Mouse (Mus musculus): ENCODE results near the gene Rap1b.

Gene Rap1b

DNA sequence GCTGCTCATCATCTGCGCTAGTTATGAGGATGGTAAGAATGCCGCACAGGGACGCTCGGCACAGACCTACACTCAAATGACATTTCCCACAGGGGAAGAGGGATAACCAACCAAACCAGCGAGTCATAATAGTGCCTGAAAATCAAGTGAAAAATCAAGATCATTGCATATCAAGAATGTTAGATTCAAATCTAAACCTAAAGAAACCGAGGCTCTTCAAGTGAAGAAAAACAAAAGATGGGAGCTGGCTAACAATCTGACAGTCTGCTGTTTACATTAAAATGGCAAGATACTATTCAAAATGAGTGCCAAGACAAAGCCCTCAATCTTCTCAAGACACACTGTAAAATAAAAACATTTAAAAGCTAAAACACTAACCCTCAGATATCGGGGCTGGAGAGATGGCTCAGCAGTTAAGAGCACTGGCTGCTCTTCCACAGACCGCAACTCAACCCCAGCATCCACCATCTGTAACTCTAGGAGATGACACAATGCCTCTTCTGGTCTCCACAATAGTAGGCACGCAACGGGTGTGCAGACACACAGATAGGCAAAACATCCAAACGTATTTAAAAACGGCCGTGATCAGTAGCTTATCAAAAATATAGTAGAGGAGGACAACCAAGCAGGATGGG is 61.9 kb downstream of the Rap1b start:
- DNase-seq (ENCODE audit: low read depth, low spot score): no peak

DNA sequence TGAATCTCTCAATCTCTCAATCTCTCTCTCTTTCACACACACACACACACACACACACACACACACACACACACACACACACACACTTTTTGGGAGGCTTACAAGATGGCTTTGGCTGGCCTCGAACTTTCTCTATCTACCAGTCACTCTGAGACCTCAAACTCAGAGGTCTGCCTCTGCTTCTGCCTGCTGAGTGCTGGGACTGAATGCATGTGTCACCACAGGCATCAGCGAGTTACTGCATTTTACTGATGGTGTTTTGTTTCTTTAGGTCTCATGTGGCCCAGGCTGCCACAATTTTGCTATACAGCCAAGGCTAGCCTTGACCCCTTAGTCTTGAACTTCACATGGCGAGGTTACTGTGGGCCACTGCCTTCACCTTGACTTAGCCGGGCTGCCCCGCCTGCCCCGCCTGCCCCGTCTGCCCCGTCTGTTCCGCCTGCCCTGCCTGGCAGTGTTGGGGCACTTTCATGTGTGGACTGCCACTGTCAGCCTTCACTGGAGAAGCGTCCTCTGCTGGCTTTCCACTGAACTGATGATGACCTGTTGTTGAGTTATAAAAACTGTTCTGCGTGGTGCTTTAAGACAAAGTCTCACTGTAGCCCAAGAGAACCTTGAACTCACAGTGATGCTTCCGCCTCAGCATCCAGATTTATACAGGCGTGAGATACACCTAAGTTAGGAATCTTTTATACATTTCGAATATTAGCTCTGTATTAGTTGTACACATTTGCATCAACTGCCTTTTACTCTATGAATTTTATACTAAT is 63.2 kb downstream of the Rap1b start:
- DNase-seq (ENCODE audit: low read depth, low spot score): no peak

DNA sequence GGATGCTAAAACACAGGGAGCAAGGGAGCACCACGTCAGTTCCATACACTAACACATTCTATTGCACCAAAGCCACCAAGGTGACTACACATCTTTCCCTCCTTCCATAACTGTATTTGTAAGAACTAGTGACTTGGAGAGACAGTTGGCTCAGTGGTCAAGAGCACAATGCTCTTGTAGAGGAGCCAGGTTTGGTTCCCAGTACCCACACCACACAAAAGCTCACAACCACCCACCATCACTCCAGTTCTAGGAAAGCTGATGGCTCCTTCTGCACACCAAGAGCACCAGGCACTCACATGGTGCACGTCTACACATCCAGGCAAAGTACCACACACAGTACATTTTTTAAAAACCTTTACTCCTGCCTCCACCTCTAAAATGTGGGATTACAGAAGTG is 63.8 kb downstream of the Rap1b start:
- DNase-seq (ENCODE audit: low read depth, low spot score): no peak

DNA sequence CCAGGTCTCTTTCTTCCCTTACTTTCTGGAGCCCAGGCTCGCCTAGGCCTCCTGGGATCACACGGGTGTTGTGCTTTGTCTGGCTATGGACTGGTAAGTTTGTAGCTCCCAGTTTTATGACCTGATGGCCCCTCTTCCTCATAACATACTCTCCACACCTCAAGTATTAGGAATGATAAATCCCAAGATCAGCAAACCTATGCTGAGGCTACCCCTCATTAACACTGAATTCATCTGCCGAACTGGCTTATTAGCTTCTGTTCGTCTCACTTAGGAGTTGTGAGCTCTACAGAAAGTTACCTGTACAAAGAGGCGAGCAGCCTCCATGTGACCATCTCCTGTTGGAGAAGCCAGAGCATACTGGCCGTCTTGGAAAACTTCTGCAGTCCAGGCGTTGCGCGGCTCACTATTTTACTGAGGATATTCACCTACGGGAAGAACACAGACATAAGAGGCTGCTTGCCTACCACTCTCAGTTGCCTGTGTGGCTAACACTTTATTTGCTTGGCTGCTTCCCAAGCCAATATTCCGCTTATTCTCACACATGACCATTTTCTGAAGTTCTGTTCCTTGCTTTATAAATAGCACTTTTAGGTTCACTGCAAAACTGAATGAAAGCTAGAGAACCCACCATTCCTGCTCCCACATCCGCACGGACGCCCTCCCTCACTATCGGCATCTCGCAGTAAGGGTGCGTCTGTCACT is 64.7 kb downstream of the Rap1b start:
- DNase-seq (ENCODE audit: low read depth, low spot score): no peak

GRCm38 (mm10) chr10:117780306-117780911 is 65.4 kb downstream of the Rap1b start:
- DNase-seq (ENCODE audit: low read depth, low spot score): no peak

GRCm38 (mm10) chr10:117779581-117780305 is 66.1 kb downstream of the Rap1b start:
- DNase-seq (ENCODE audit: low read depth, low spot score): no peak

DNA sequence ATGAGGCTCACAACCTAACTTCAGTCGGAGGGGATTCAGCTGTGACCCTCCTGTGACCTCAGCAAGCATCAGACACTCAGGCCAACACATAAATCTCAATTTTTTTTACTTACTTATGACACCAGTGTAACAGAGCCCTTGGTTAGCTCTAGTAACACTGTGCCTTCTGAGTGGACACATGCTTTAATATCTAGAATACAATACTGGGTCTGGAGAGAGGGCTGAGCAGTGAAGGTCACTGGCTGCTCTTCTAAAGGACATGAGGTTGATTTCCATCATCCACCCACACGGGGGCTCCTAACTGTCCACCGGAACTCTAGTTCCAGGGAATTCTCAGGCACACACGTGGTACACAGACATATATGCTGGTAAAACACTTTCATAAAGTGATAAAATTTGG is 66.9 kb downstream of the Rap1b start:
- no peak for DNase-seq (ENCODE audit: low read depth, low spot score)

GRCm38 (mm10) chr10:117778328-117778910 is 67.4 kb downstream of the Rap1b start:
- DNase-seq (ENCODE audit: low read depth, low spot score): no peak

- no peak for DNase-seq (ENCODE audit: low read depth, low spot score)
These were observed 68.1 kb downstream of the Rap1b start for GRCm38 (mm10) chr10:117777501-117778327.

GRCm38 (mm10) chr10:117777103-117777470 is 68.7 kb downstream of the Rap1b start:
- no peak for DNase-seq (ENCODE audit: low read depth, low spot score)

- DNase-seq (ENCODE audit: low read depth, low spot score): no peak
These were observed 69.3 kb downstream of the Rap1b start for GRCm38 (mm10) chr10:117776281-117777102.

GRCm38 (mm10) chr10:117775401-117776144 is 70.3 kb downstream of the Rap1b start:
- no peak for DNase-seq (ENCODE audit: low read depth, low spot score)

GRCm38 (mm10) chr10:117774817-117775120 is 71.1 kb downstream of the Rap1b start:
- no peak for DNase-seq (ENCODE audit: low read depth, low spot score)

GRCm38 (mm10) chr10:117774011-117774816 is 71.6 kb downstream of the Rap1b start:
- no peak for DNase-seq (ENCODE audit: low read depth, low spot score)

DNA sequence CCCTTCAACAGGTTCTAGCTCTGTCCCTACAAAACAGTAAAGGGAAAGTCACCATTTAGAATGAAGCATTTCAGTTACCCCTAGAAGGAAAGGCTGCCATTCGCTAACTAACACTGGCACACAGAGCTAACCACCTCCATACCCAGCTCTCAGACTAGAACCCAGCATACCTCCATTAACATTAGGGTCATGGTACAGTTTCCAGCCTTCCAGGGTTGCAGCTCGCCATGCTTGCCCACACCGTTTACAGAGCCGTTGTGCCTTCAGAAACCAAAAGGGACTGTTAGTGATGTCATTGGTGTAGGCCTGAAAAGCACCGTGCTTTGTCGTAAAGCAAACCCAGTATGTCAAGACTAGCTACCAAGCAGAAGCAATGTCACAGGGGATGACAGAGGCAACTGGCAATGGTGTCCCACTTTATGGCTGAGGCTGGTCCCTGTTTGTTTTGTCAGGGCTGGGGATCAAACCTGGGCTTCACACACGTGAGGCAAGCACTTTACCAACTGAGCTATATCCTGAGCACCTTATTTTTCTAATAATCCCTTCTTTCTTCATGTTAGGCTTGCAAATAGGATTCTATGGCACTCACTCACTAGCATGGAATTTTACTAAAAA is 72.6 kb downstream of the Rap1b start:
- no peak for DNase-seq (ENCODE audit: low read depth, low spot score)

- DNase-seq (ENCODE audit: low read depth, low spot score): no peak
These were observed 73.3 kb downstream of the Rap1b start for GRCm38 (mm10) chr10:117772364-117773105.

- DNase-seq (ENCODE audit: low read depth, low spot score): no peak
These were observed 74.7 kb downstream of the Rap1b start for GRCm38 (mm10) chr10:117771131-117771510.

Measured in retina, adult 2 months (tissue).